Comparison of ENCODE assay signal across 9 mouse cellular contexts in genomic region chr7:105634272-105634920, GRCm38 (mm10). TPM values are rescaled to one million over a fixed set of nuclear protein-coding genes. Genes with fewer than 3 reads are reported as not detected.
DNase-seq lines count a peak whose midpoint lies in the region; ATAC-seq and TF ChIP-seq lines count a peak whose summit lies in the region.
"Had no signal": no experiment of that assay in that cellular context is flagged by ENCODE, and none has a peak within 500 bp of the region (broad histone marks: within the 10 kb centered on the region; RNA-seq: fewer than 3 reads in every experiment).

No protein-coding gene starts in this region.

- H3K9ac ChIP-seq in heart, embryonic 16.5 days (ENCODE audit: low read length): peak overlapping the region; percentile 80
- H3K9ac ChIP-seq in embryonic facial prominence, embryonic 14.5 days (ENCODE audit: low read depth, low read length): peak overlapping the region; percentile 85; the same call in 1 of the 2 replicates
- H3K9ac ChIP-seq in hindbrain, postnatal 0 days (replicated peaks; ENCODE audit: low read length): peak overlapping the region; percentile 89; the same call in 1 of the 2 replicates
- H3K9ac ChIP-seq in midbrain, embryonic 13.5 days (replicated peaks): no peak overlapping the region; the same call in 1 of the 2 replicates

- peak overlapping the region; percentile 93 for H3K4me2 ChIP-seq in heart, embryonic 16.5 days (ENCODE audit: low read depth, low read length)
- peak overlapping the region; percentile 83 for H3K4me2 ChIP-seq in embryonic facial prominence, embryonic 14.5 days (ENCODE audit: low read depth, low read length)
- peak overlapping the region; percentile 78 for H3K4me2 ChIP-seq in hindbrain, postnatal 0 days (ENCODE audit: low read depth, low read length)
- H3K4me2 ChIP-seq in midbrain, embryonic 13.5 days (replicated peaks): peak overlapping the region; percentile 80

- H3K36me3 ChIP-seq in heart, embryonic 16.5 days (ENCODE audit: control insufficient read depth, insufficient read depth): peaks cover 25% of the 10 kb centered on the region
- peaks cover 35% of the 10 kb centered on the region for H3K36me3 ChIP-seq in embryonic facial prominence, embryonic 14.5 days (ENCODE audit: control insufficient read depth, insufficient read depth, low read length)
- H3K36me3 ChIP-seq in hindbrain, postnatal 0 days (ENCODE audit: insufficient read depth, low read length): peaks cover 25% of the 10 kb centered on the region
- H3K36me3 ChIP-seq in midbrain, embryonic 13.5 days: peaks cover 27% of the 10 kb centered on the region

- WGBS in heart, embryonic 16.5 days: 53% methylated on average over 9 of the region's 9 CpGs
- WGBS in embryonic facial prominence, embryonic 14.5 days: 54% methylated on average over 9 of the region's 9 CpGs
- 49% methylated on average over 9 of the region's 9 CpGs for WGBS in hindbrain, postnatal 0 days
- 43% methylated on average over 9 of the region's 9 CpGs for WGBS in midbrain, embryonic 13.5 days

- no peaks in the 10 kb centered on the region for H3K9me3 ChIP-seq in heart, embryonic 16.5 days (replicated peaks; ENCODE audit: control insufficient read depth, low read length)
- H3K9me3 ChIP-seq in embryonic facial prominence, embryonic 14.5 days (ENCODE audit: control insufficient read depth, low read length): no peaks in the 10 kb centered on the region
- no peaks in the 10 kb centered on the region for H3K9me3 ChIP-seq in hindbrain, postnatal 0 days (ENCODE audit: low read length)
- no peaks in the 10 kb centered on the region for H3K9me3 ChIP-seq in midbrain, embryonic 13.5 days

- DNase-seq in heart, postnatal 36 days: no peak
- no peak for DNase-seq in embryonic facial prominence, embryonic 14.5 days (ENCODE audit: low spot score)
- peak; percentile 29 for DNase-seq in hindbrain, postnatal 0 days (ENCODE audit: low spot score)
- DNase-seq in frontal cortex, adult 2 months (ENCODE audit: extremely low spot score in 1 of 2, low spot score in 1 of 2): no peak
- DNase-seq in spleen, postnatal 4 days (ENCODE audit: low spot score in 2 of 2): no peak
- DNase-seq in gastrocnemius, adult 18-20 months (ENCODE audit: low spot score): no peak
- DNase-seq: adrenal gland, postnatal 14 days had no signal

- peak overlapping the region; percentile 90 for H3K4me3 ChIP-seq in heart, embryonic 16.5 days (ENCODE audit: low read length)
- H3K4me3 ChIP-seq in embryonic facial prominence, embryonic 14.5 days (ENCODE audit: low read depth, low read length): peak overlapping the region; percentile 92
- H3K4me3 ChIP-seq in hindbrain, postnatal 0 days (ENCODE audit: low read length): peak overlapping the region; percentile 76; the same call in 1 of the 2 replicates
- H3K4me3 ChIP-seq in midbrain, embryonic 13.5 days (replicated peaks): peak overlapping the region; percentile 83

- no peak for ATAC-seq in heart, embryonic 16.5 days (replicated peaks; ENCODE audit: extremely low read depth, insufficient read depth, low FRiP score)
- ATAC-seq in embryonic facial prominence, embryonic 14.5 days (ENCODE audit: low read depth): no peak
- no peak for ATAC-seq in hindbrain, postnatal 0 days
- no peak for ATAC-seq in midbrain, embryonic 13.5 days

- peaks cover 31% of the 10 kb centered on the region for H3K4me1 ChIP-seq in heart, embryonic 16.5 days (ENCODE audit: control insufficient read depth, insufficient read depth, low read length)
- H3K4me1 ChIP-seq in embryonic facial prominence, embryonic 14.5 days (ENCODE audit: control insufficient read depth, insufficient read depth, low read length): no peaks in the 10 kb centered on the region
- H3K4me1 ChIP-seq in hindbrain, postnatal 0 days (ENCODE audit: insufficient read depth, low read length): peaks cover 32% of the 10 kb centered on the region
- H3K4me1 ChIP-seq in midbrain, embryonic 13.5 days (replicated peaks): peaks cover 56% of the 10 kb centered on the region

- H3K27me3 ChIP-seq in heart, embryonic 16.5 days (ENCODE audit: control insufficient read depth, insufficient read depth, low read length): no peaks in the 10 kb centered on the region
- H3K27me3 ChIP-seq in embryonic facial prominence, embryonic 14.5 days (replicated peaks; ENCODE audit: control insufficient read depth, insufficient read depth, low read length): no peaks in the 10 kb centered on the region
- no peaks in the 10 kb centered on the region for H3K27me3 ChIP-seq in hindbrain, postnatal 0 days (ENCODE audit: insufficient read depth, low read length)
- no peaks in the 10 kb centered on the region for H3K27me3 ChIP-seq in midbrain, embryonic 13.5 days

- intact Hi-C loops in heart, postnatal 36 days (cut with DNase I): loop anchor here (5.0 kb wide), 2 partner anchors 152 to 237 kb away; partner anchors contain the start of gene Cavin3

- no peak for TF ChIP-seq CTCF in hindbrain, postnatal 0 days (IDR thresholded peaks at IDR 0.05; ENCODE audit: low read depth)

- no peak overlapping the region; the same call in 1 of the 2 replicates for H3K27ac ChIP-seq in heart, embryonic 16.5 days (ENCODE audit: low read length)
- H3K27ac ChIP-seq in embryonic facial prominence, embryonic 14.5 days (replicated peaks; ENCODE audit: low read depth, low read length): peak overlapping the region; percentile 81; the same call in 1 of the 2 replicates
- peak overlapping the region; percentile 95 for H3K27ac ChIP-seq in hindbrain, postnatal 0 days
- H3K27ac ChIP-seq in midbrain, embryonic 13.5 days: 0 out of 2 replicates have a peak overlapping the region, but pooled peaks have one; percentile 89

RNA-seq across cellular contexts. Expression of gene Trim3, which starts 1.0 kb away (rescaled TPM):
- 32.9 and 35.7 TPM in 2 replicates for polyA plus RNA-seq in heart, embryonic 16.5 days (2015; fragmentation: Nextera tagmentation; extraction: Ambion mirVana)
- total RNA-seq in heart, postnatal 36 days (2021): 10 to 100 TPM; 22.9 to 23.0 TPM
- 31.2 and 32.8 TPM in 2 replicates for polyA plus RNA-seq in embryonic facial prominence, embryonic 14.5 days (2014; fragmentation: Nextera tagmentation; extraction: Ambion mirVana)
- total RNA-seq in hindbrain, postnatal 0 days (2014; rRNA removed): 169 and 174 TPM in 2 replicates
- polyA plus RNA-seq in hindbrain, postnatal 0 days (2015; fragmentation: Nextera tagmentation; extraction: Ambion mirVana): 97.9 and 106 TPM in 2 replicates
- 65.4 and 74.5 TPM in 2 replicates for polyA plus RNA-seq in midbrain, embryonic 13.5 days (2015; fragmentation: Nextera tagmentation; extraction: Ambion mirVana)
- polyA plus RNA-seq in frontal cortex, adult 2 months (2012; rRNA removed): 137 and 154 TPM in 2 replicates
- total RNA-seq in gastrocnemius, adult 18-20 months (2021): 10 to 100 TPM; 12.6 to 13.8 TPM

RNA-seq across cellular contexts. Expression of gene Timm10b, which starts 5.5 kb away (rescaled TPM):
- polyA plus RNA-seq in heart, embryonic 16.5 days (2015; fragmentation: Nextera tagmentation; extraction: Ambion mirVana): 147 and 158 TPM in 2 replicates
- 10 to 100 TPM; 84.2 to 85.0 TPM for total RNA-seq in heart, postnatal 36 days (2021)
- polyA plus RNA-seq in embryonic facial prominence, embryonic 14.5 days (2014; fragmentation: Nextera tagmentation; extraction: Ambion mirVana): 183 and 216 TPM in 2 replicates
- total RNA-seq in hindbrain, postnatal 0 days (2014; rRNA removed): 49.6 and 63.9 TPM in 2 replicates
- 179 and 181 TPM in 2 replicates for polyA plus RNA-seq in hindbrain, postnatal 0 days (2015; fragmentation: Nextera tagmentation; extraction: Ambion mirVana)
- polyA plus RNA-seq in midbrain, embryonic 13.5 days (2015; fragmentation: Nextera tagmentation; extraction: Ambion mirVana): 146 and 151 TPM in 2 replicates
- polyA plus RNA-seq in frontal cortex, adult 2 months (2012; rRNA removed): 108 and 129 TPM in 2 replicates
- total RNA-seq in gastrocnemius, adult 18-20 months (2021): 10 to 100 TPM; 58.3 to 59.7 TPM

RNA-seq across cellular contexts. Expression of gene Arfip2, which starts 5.8 kb away (rescaled TPM):
- polyA plus RNA-seq in heart, embryonic 16.5 days (2015; fragmentation: Nextera tagmentation; extraction: Ambion mirVana): 46.5 and 46.6 TPM in 2 replicates
- 10 to 100 TPM; 13.4 TPM for total RNA-seq in heart, postnatal 36 days (2021)
- 100 and 103 TPM in 2 replicates for polyA plus RNA-seq in embryonic facial prominence, embryonic 14.5 days (2014; fragmentation: Nextera tagmentation; extraction: Ambion mirVana)
- total RNA-seq in hindbrain, postnatal 0 days (2014; rRNA removed): 67.5 and 103 TPM in 2 replicates
- polyA plus RNA-seq in hindbrain, postnatal 0 days (2015; fragmentation: Nextera tagmentation; extraction: Ambion mirVana): 82.5 and 82.8 TPM in 2 replicates
- polyA plus RNA-seq in midbrain, embryonic 13.5 days (2015; fragmentation: Nextera tagmentation; extraction: Ambion mirVana): 75.6 and 79.9 TPM in 2 replicates
- 107 and 127 TPM in 2 replicates for polyA plus RNA-seq in frontal cortex, adult 2 months (2012; rRNA removed)
- total RNA-seq in gastrocnemius, adult 18-20 months (2021): 1 to 10 TPM; 5.3 to 7.4 TPM

RNA-seq across cellular contexts. Expression of gene Gm45799, which starts 6.0 kb away (rescaled TPM):
- 30.8 and 36.5 TPM in 2 replicates for polyA plus RNA-seq in heart, embryonic 16.5 days (2015; fragmentation: Nextera tagmentation; extraction: Ambion mirVana)
- total RNA-seq in heart, postnatal 36 days (2021): 1 to 10 TPM in 1 of 2 experiments, under 1 TPM in 1; 1.00 to 6.3 TPM
- polyA plus RNA-seq in embryonic facial prominence, embryonic 14.5 days (2014; fragmentation: Nextera tagmentation; extraction: Ambion mirVana): 38.5 and 40.0 TPM in 2 replicates
- 16.1 and 51.9 TPM in 2 replicates for total RNA-seq in hindbrain, postnatal 0 days (2014; rRNA removed)
- polyA plus RNA-seq in hindbrain, postnatal 0 days (2015; fragmentation: Nextera tagmentation; extraction: Ambion mirVana): 25.1 and 33.3 TPM in 2 replicates
- polyA plus RNA-seq in midbrain, embryonic 13.5 days (2015; fragmentation: Nextera tagmentation; extraction: Ambion mirVana): 14.7 and 15.1 TPM in 2 replicates
- polyA plus RNA-seq in frontal cortex, adult 2 months (2012; rRNA removed): 50.7 and 53.2 TPM in 2 replicates
- under 1 TPM; 0.57 to 0.98 TPM for total RNA-seq in gastrocnemius, adult 18-20 months (2021)

RNA-seq across cellular contexts. Expression of gene Dnhd1, which starts 16.2 kb away (rescaled TPM):
- 0.38 and 0.49 TPM in 2 replicates for polyA plus RNA-seq in heart, embryonic 16.5 days (2015; fragmentation: Nextera tagmentation; extraction: Ambion mirVana)
- total RNA-seq in heart, postnatal 36 days (2021): under 1 TPM; 0.62 to 0.72 TPM
- 0.45 and 2.3 TPM in 2 replicates for polyA plus RNA-seq in embryonic facial prominence, embryonic 14.5 days (2014; fragmentation: Nextera tagmentation; extraction: Ambion mirVana)
- total RNA-seq in hindbrain, postnatal 0 days (2014; rRNA removed): 2.9 and 5.4 TPM in 2 replicates
- 0.67 and 1.0 TPM in 2 replicates for polyA plus RNA-seq in hindbrain, postnatal 0 days (2015; fragmentation: Nextera tagmentation; extraction: Ambion mirVana)
- 1.7 and 2.5 TPM in 2 replicates for polyA plus RNA-seq in midbrain, embryonic 13.5 days (2015; fragmentation: Nextera tagmentation; extraction: Ambion mirVana)
- polyA plus RNA-seq in frontal cortex, adult 2 months (2012; rRNA removed): 6.9 and 11.5 TPM in 2 replicates
- total RNA-seq in gastrocnemius, adult 18-20 months (2021): under 1 TPM; 0.14 to 0.33 TPM
